Mouse (Mus musculus): ENCODE results near the gene Lrmda.

The Lrmda gene

GRCm38 (mm10) chr14:22807726-22808594, 788.4 kb downstream of the Lrmda start:
- DNase-seq (ENCODE audit: low spot score) = peak; percentile 56

DNA sequence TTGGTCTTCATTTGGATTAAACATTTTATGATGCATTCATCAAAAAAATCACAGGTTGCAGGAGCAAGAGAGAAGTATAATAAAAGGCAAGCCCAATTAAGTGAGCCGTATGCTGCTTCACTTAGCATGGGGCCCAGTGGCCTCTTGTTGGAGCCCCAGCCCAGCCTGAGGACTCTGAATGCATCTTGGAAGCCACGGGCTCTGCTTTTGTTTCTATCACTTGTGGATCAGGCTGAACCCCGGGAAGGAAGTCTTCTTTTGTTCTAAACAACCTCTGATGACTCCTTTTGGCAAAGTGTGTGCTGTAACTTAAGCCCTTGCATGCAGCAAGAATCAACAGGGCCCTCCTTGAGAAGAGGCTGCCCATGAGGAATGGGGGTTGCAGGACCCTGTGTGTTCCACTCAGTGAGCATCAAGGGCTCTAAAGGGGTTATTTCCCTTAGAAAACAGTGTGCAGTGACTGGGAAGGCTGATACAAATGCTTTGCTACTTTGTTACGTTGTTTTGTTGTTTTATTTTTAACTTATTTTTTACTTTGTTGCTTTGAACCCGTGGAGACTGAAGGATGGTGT, 789.2 kb downstream of the Lrmda start:
- no peak for DNase-seq (ENCODE audit: low spot score)

- DNase-seq (ENCODE audit: low spot score) = no peak
These were observed 789.7 kb downstream of the Lrmda start for GRCm38 (mm10) chr14:22809229-22809628.

DNA sequence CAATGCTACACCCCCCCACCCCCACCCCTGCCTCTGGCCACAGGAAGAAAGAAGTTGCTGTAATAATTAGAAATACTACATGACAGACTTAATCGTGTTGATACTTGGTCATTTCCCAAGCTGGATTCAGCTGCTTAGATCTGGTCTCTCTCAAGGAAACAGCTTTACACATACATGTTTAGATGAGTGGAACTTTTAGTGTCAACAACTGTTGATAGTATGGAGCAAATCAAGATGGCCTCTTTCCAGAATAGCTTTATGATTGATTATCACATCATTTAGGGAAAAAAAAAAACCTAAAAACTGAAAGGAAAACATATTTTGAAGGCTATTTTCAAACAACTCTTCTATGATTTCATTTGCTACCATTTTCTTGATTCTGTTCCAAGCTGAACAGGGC, 791.0 kb downstream of the Lrmda start:
- DNase-seq (ENCODE audit: low spot score) = no peak

DNA sequence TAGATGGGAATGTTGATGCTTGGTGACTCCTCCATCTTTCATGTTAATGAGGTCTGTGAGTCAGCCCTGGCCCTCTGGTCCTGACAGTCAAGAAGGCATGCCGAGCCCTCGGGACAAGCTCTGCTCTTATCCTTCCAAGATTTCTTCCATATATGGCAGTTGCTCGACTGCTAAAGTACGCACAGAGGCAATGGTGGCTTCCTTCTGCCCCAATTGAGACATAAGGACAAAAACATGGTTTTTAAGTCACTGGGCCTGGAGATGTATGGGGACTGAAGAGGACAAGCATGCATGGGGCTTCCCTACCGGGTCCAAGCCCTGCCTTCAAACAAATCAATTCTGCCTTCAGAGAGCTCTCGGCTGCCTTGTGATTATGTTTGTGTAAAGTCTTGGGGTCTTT, 793.3 kb downstream of the Lrmda start:
- DNase-seq (ENCODE audit: low spot score) = no peak

DNA sequence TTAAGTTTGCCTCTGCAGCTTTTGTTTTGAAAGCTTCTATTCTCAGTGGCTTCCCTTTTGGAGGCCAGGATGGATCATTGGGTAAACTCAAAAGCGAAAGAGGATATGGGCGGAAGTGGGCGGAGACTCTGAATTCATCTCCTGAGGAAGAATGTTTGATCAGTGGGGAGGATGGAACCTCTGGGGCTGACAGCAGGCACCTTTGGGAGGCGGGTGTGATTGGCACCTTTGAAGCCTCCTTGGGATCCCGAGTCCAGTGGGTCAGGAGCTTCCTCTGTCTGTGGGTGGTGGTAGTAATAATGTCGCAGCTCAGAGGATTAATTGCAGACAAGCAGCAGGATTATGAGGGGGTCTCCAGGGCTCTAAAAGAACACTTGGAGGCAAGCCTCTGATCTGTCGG, 793.9 kb downstream of the Lrmda start:
- no peak for DNase-seq (ENCODE audit: low spot score)

DNA sequence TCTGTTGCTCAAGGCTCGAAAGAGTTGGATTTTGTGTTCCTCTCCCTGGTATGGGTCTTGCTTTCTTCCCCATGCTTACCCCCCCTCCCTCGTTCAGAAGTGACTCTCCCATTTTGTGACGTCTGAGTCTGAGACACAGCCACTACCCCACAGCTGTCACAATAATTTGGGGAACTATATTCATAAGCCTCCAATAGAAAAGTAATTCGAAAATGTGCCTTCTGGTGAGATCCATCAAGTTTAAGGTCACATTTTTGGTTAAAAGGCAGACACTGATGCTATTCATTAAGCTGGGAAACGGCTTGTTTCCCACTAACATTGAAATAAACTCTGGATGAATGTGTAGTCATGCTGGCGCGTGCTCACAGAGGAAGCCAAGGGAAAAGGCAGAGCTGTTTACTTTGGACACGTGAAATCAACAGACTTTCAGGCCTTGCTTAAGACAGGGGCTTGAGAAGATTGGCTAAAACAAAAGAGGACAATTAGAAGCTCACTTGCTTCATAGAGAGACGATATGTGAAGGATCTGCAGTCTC, 795.4 kb downstream of the Lrmda start:
- DNase-seq (ENCODE audit: low spot score) = no peak

- no peak for DNase-seq (ENCODE audit: low spot score)
These were observed 798.1 kb downstream of the Lrmda start for GRCm38 (mm10) chr14:22817346-22818201.

GRCm38 (mm10) chr14:22818202-22818530, 798.7 kb downstream of the Lrmda start:
- DNase-seq (ENCODE audit: low spot score) = no peak

- no peak for DNase-seq (ENCODE audit: low spot score)
These were observed 803.4 kb downstream of the Lrmda start for GRCm38 (mm10) chr14:22822942-22823341.

GRCm38 (mm10) chr14:22826825-22827224, 807.3 kb downstream of the Lrmda start:
- DNase-seq (ENCODE audit: low spot score) = no peak

DNA sequence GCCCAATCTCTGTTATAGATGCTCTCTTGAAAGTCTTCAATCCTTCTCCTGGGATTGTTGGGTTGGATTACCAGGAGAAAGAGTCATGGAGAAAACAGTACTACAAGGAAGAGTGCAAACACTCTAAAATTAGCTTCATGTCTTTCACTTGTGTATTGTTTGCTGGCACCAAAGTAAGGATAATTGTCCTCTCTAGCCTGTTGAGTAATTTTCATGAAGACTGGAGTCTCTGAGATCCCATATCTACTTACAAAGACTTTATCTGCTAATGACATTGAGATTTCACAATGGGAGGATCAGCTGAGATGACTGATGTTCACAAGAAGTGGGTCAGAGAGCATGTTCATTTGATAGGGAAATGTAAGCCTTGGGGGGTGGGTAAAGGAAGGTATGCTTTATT, 817.5 kb downstream of the Lrmda start:
- no peak for DNase-seq (ENCODE audit: low spot score)

GRCm38 (mm10) chr14:22841136-22841535, 821.6 kb downstream of the Lrmda start:
- no peak for DNase-seq (ENCODE audit: low spot score)

DNA sequence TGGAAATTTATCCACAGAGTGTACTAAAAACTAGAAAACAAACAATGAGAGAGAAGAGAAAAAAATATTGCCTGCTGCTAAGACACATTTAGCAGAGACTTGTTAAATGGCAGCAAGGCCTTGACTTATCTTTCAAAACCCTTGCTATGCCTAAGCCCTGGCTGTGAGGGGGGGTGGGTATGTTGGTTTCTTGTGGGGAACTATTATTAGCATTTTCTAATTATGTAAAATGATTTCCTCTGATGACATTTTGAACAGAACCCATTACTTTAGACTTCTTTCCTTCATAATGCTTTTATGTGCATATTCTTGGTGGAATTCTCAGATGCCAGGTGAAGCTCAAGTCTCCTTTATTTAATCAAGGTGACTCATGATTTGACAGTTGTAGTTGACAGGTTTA, 824.5 kb downstream of the Lrmda start:
- DNase-seq (ENCODE audit: low spot score) = no peak

GRCm38 (mm10) chr14:22845401-22845800, 825.9 kb downstream of the Lrmda start:
- DNase-seq (ENCODE audit: low spot score) = no peak

GRCm38 (mm10) chr14:22847011-22847786, 827.7 kb downstream of the Lrmda start:
- DNase-seq (ENCODE audit: low spot score) = no peak

- no peak for DNase-seq (ENCODE audit: low spot score)
These were observed 829.6 kb downstream of the Lrmda start for GRCm38 (mm10) chr14:22849108-22849507.

- DNase-seq (ENCODE audit: low spot score) = no peak
These were observed 841.1 kb downstream of the Lrmda start for GRCm38 (mm10) chr14:22860631-22861030.

DNA sequence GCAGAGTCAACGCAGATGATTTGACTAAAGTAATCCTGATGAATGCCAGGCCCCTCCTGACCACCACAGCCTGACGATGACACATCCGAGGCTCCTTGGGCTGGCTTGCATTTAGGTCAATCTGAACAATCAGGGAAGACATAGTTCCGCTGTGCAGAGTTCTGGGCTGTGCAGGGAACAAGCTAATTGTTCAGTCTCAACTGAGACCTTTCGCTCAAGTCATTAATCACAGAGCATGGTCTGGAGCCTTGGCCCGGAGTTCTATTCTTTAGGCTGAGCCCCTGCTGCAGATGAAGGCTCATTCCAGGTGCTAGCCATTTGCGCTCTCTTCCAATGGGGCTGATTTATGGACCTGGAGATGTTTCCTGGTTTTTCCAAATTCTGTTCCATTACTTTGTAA, 844.6 kb downstream of the Lrmda start:
- no peak for DNase-seq (ENCODE audit: low spot score)

GRCm38 (mm10) chr14:22874584-22874983, 855.1 kb downstream of the Lrmda start:
- no peak for DNase-seq (ENCODE audit: low spot score)

GRCm38 (mm10) chr14:22887182-22887581, 867.7 kb downstream of the Lrmda start:
- DNase-seq (ENCODE audit: low spot score) = no peak

DNA sequence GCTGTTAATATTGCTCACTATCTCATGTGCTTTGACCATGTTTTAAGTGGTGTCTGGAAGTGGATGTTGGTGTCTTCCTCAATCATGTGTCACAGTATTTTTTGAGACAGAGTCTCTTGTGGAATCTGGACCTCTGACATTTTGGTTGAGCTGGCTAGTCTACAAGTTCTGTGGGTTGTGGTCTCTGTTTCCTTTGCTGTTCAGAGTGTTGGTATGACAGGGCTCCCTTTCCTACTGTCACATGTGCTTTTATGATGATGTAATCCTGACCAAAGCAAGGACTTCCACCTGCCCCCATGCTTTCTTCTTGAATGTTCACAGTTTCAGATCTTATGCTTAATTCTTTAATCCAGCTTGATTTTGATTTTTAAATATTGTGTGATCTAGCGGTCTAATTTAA, 879.8 kb downstream of the Lrmda start:
- DNase-seq (ENCODE audit: low spot score) = no peak

All from ovary, postnatal 14 days (tissue).